Mouse (Mus musculus): ENCODE results near the gene Asnsd1.
"Not testable (repeated sequence)": the region's sequence is repeated elsewhere in the genome, so short reads cannot be mapped to it uniquely, and the experiment has no call there.

Gene Asnsd1

DNA sequence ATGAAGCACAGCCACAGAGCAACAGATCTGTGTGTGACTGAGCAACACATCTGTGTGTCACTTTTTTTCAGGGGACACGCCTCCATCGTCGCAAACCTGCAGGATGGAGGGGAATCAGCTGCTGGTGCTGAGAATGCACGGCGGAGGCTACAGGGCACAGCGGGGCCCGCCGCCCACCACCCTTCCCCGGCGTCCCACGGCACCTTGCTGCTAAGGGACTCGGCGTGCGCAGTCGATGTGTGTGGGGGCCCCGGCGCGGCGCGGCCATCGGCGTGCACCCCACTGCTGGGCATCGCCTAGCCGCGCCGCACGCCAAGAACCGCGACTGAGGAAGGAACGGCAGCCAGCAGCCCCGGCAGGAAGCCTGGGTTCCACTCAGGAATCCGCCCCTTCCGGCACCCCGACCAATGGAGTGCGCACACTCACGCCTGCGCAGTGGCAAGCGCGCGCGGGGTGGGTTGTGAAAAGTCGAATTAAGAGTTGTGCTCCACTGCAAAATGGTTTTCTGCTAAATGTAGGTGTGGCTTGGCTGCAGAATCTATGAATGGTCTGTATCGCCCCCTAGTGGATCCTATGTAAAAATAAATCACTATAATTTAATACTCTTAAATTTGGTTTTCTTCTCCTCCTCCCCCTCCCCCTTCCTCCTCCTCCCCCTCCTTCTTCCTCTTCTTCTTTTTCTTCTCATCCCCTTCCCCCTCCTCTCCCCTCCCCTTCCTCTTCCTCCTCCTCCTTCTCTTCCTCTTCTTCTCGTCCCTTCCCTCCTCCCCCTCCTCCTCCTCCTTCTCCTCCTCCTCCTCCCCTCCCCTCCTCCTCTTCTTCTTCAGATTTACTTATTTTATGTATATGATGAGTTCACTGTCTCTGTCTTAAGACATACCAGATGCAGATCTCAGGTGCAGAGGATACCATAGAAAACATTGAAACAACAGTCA, at the start of gene Asnsd1, which contains the start of the genes Asdurf and Gm28551:
Asnsd1 (minus strand) TSS at position 426 of the 935 bp plus-strand sequence.
Asdurf (minus strand) TSS at position 293 of the 935 bp plus-strand sequence.
Gm28551 (minus strand) TSS at position 341 of the 935 bp plus-strand sequence.
- DNase-seq (ENCODE audit: low spot score): peak; percentile 92

GRCm38 (mm10) chr1:53393936-53394760, 41.6 kb upstream of the Asnsd1 start:
- DNase-seq (ENCODE audit: low spot score): not testable (repeated sequence)

- DNase-seq (ENCODE audit: low spot score): no peak
These were observed 36.2 kb upstream of the Asnsd1 start for GRCm38 (mm10) chr1:53388762-53389161.

DNA sequence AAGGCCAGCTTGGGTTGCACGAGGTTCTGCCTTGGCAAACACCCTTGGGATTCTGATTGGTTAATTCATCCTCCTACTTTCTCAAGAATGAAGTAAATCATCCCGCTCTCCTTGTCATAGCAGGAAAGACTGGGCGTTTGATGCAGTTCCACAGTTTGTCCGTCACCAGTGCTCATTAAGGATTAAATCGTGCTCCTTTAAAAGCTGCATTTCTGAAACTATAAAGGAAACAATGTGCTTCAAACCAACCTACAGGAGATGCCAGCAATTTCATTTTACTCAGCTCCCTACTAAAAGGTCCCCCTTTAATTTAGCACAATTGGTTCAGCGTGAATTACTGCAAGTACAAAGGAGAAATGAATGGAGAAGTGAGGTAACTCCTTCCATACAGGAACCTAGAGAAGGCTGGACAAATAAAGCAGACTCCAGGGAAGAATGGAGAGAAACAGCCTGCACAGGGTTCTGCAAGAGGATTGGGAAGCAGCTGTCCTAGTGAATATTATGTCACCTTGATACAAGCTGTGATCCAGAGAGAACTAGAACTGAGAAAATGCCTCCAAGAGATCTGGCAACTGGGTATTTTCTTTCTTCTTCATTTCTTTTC, 31.6 kb upstream of the Asnsd1 start:
- no peak for DNase-seq (ENCODE audit: low spot score)

GRCm38 (mm10) chr1:53377731-53378130, 25.2 kb upstream of the Asnsd1 start:
- DNase-seq (ENCODE audit: low spot score): no peak

- DNase-seq (ENCODE audit: low spot score): not testable (repeated sequence)
These were observed 23.4 kb upstream of the Asnsd1 start for GRCm38 (mm10) chr1:53375965-53376364.

GRCm38 (mm10) chr1:53358988-53359387, 6.4 kb upstream of the Asnsd1 start:
- DNase-seq (ENCODE audit: low spot score): no peak

DNA sequence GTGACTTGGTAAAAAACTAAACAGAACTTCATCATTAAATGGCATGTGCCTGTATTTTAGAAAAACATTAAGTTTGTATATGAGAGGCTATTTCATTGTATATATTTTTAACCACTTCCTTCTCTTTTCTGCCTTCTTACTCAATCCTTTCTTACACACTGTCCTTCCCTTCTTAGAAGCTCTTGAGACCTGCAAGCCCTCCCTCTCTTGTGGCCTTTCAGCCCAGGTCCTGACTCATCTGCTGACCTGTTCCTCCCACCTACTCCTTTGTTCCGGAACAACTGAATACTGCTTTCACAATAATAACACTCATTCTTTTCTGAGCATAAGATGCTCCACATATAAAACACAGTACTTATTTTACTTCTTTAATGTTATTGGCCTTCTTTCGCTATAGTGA, 11.5 kb downstream of the Asnsd1 start:
- no peak for DNase-seq (ENCODE audit: low spot score)

GRCm38 (mm10) chr1:53337403-53337802, 15.1 kb downstream of the Asnsd1 start:
- not testable (repeated sequence) for DNase-seq (ENCODE audit: low spot score)

DNA sequence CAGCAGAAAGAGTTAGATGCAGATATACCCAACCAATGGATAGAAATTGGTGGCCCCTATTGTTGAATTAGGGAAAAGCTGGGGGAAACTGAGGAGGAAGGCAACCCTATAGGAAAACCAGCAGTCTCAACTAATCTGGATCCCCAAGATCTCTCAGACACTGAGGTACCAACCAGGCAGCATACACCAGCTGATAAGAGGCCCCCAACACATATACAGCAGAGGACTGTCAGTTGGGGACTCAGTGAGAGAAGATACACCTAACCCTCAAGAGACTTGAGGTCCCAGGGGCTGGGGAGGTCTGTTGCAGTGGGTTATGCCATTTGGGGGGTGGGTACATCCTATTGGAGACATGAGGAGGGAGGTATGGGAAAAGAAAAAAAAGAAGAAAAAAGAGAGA, 17.1 kb downstream of the Asnsd1 start:
- no peak for DNase-seq (ENCODE audit: low spot score)

GRCm38 (mm10) chr1:53333527-53333926, 19.0 kb downstream of the Asnsd1 start:
- not testable (repeated sequence) for DNase-seq (ENCODE audit: low spot score)

- no peak for DNase-seq (ENCODE audit: low spot score)
These were observed 27.6 kb downstream of the Asnsd1 start for GRCm38 (mm10) chr1:53324827-53325494.

GRCm38 (mm10) chr1:53324277-53324676, 28.3 kb downstream of the Asnsd1 start:
- DNase-seq (ENCODE audit: low spot score): no peak

GRCm38 (mm10) chr1:53323254-53323653, 29.3 kb downstream of the Asnsd1 start:
- no peak for DNase-seq (ENCODE audit: low spot score)

DNA sequence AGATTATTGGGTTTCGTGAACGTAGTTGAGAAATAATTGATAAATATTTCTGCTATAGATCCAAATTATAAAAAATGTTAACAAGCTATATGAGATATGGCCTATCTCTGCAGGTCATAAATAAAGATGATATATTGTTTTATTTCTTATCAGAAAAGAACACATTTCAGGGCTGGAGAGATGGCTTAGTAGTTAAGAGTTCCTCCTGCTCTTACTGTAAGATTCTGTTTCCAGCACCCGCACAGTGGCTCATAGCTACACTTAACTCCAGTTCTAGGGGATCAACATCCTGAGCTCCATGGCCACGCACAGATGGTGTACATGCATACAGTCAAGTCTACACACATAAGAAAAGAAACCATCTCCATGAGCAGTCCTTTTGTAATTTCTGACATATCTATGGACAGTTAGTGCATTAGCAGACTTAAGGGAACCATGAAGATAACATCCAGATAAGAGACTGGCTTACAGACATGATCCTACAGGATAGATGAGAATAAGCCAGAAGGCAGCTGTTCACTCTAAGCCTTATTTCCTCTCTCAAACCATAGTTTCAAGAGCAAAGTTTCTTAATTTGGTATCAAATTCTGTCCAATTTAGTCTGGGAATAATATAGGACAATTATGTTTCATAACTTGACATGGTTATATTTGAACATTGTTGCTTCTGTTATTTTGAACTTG, 30.7 kb downstream of the Asnsd1 start:
- DNase-seq (ENCODE audit: low spot score): no peak

DNA sequence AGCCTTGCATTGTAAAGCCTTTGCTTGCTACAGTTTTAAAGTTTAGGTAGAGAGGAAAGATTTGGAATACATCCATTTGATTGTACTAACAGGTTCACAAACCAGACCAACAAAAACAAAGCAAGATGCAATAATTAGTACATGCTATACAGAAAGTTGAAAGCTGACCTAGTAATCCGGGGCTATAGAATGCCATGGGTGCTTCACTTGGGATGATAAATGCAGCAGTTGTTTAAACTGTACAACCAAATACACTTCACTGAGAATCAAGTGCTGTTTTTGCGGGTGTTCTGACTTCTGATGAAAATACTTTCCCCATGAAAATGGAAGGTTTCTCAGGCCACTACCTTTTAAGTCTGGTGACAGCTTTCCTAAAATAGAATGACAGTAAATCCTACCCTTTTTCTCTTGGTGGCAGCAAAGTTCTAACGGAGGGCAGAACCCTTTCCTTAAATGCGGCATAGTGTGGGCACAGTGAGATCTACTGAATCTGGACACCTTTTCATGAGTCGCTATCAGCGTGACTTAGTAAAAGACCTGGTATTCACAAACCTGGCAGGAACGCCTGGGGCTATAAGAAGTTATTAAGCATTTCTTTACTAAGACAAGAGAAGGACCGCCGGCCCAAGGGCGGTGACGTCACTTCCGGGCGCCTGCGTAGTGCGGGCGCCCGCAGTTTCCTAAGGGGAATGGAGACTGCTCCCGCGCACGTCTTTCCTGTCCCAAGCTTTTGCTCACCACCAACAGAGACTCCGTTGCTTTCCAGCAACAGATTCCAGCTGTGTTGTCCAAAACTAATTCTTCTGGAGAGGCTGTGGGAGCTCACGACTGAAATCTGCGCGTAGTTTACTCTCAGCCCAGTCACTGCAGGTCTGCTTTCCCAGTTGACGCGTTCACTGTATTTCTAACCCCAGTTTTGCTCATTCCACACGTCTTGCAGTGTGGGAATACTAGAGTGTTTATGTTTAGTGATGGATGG, 39.3 kb downstream of the Asnsd1 start, which contains the start of gene Osgepl1:
Osgepl1 (plus strand) TSS at position 636 of the 979 bp plus-strand sequence.
- peak; percentile 78 for DNase-seq (ENCODE audit: low spot score)

- DNase-seq (ENCODE audit: low spot score): no peak
These were observed 52.0 kb downstream of the Asnsd1 start for GRCm38 (mm10) chr1:53300506-53300905.

GRCm38 (mm10) chr1:53296581-53297383, 55.8 kb downstream of the Asnsd1 start, which contains the start of the genes Pms1, Ormdl1 and Gm28778:
Gene Pms1 (minus strand): TSS chr1:53297018.
Gene Ormdl1 (plus strand): TSS chr1:53297095.
Gene Gm28778 (plus strand): TSS chr1:53297111.
- peak; percentile 94 for DNase-seq (ENCODE audit: low spot score)

Data from testis, postnatal 14 days (tissue).